Comparison of ENCODE assay signal across 7 mouse cellular contexts in the genomic region with DNA sequence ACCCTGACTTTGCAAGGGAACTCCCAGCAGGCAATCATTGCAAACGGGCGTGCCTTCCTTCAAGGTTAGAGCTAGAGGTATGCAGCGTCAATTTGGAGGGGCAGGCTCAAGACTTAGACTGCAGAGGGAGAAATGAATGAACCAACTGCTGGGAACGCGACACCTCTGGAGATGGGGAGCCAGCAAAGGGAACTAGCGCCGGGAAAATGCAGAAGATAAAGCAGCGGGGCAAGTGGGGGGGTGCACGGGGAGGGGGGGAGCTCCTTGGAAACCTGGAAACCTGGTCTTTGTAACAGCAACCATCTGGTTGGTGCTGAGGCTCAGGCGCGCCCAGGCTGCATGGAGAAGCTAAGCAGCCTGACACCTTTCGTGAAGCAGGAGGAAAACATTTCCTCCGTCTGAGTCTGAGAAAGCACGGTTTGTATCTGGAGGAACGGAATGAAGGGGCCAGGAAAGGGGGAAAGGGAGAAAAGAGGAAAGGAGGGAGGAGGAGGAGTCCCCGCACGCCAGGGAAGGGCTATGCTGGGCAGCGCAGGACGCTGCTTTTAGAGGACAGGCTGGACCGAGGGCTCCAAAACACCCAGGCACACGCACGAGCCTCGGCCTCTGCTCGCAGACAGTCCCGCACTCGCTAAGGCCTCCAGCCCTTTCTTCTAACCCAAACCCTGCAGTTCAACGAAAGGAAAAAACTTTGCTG. TPM values are rescaled to one million over a fixed set of nuclear protein-coding genes. Genes with fewer than 3 reads are reported as not detected.
DNase-seq lines count a peak whose midpoint lies in the region; ATAC-seq and TF ChIP-seq lines count a peak whose summit lies in the region.

No protein-coding gene starts in this region.

- H3K27ac ChIP-seq in heart, postnatal 0 days (ENCODE audit: low read depth) = peak overlapping the region; percentile 93
- peak overlapping the region; percentile 100 for H3K27ac ChIP-seq in limb, embryonic 13.5 days

- peak; percentile 17 for DNase-seq in right cerebral cortex, postnatal 4 days
- DNase-seq in right cerebral cortex, postnatal 36 days (ENCODE audit: low spot score in 2 of 2) = no peak
- no peak for DNase-seq in heart, postnatal 0 days (ENCODE audit: low spot score)
- DNase-seq in neural tube, embryonic 10.5 days (ENCODE audit: extremely low spot score, low spot score) = peak; percentile 52
- no peak for DNase-seq in gastrocnemius, postnatal 10 days

- under 1% methylated on average over 27 of the region's 27 CpGs for WGBS in heart, postnatal 0 days
- WGBS in limb, embryonic 13.5 days = under 1% methylated on average over 27 of the region's 27 CpGs

- H3K4me2 ChIP-seq in heart, postnatal 0 days (ENCODE audit: low read depth, low read length) = peak overlapping the region; percentile 91
- H3K4me2 ChIP-seq in limb, embryonic 13.5 days (replicated peaks) = peak overlapping the region; percentile 80

- ATAC-seq in common myeloid progenitor, adult 5-6 weeks (replicated peaks; ENCODE audit: low read depth, poor library complexity, severe bottlenecking) = peak; percentile 2; the same call in 1 of the 2 replicates
- no peak for ATAC-seq in heart, postnatal 0 days (ENCODE audit: insufficient read depth, low read depth)
- no peak for ATAC-seq in limb, embryonic 13.5 days (ENCODE audit: low FRiP score, low read depth)

- peak overlapping the region; percentile 95 for H3K9ac ChIP-seq in heart, postnatal 0 days (replicated peaks; ENCODE audit: low read depth, low read length)
- peak overlapping the region; percentile 99 for H3K9ac ChIP-seq in limb, embryonic 13.5 days

- peaks cover 42% of the 10 kb centered on the region for H3K4me1 ChIP-seq in heart, postnatal 0 days (ENCODE audit: control insufficient read depth, insufficient read depth)
- H3K4me1 ChIP-seq in limb, embryonic 13.5 days = peaks cover 43% of the 10 kb centered on the region

- H3K4me3 ChIP-seq in heart, postnatal 0 days (ENCODE audit: low read depth, low read length) = peak overlapping the region; percentile 98
- peak overlapping the region; percentile 95 for H3K4me3 ChIP-seq in limb, embryonic 13.5 days

- H3K27me3 ChIP-seq in heart, postnatal 0 days (ENCODE audit: control insufficient read depth, insufficient read depth, low read length) = no peaks in the 10 kb centered on the region
- H3K27me3 ChIP-seq in limb, embryonic 13.5 days = no peaks in the 10 kb centered on the region

- no peaks in the 10 kb centered on the region for H3K36me3 ChIP-seq in heart, postnatal 0 days (replicated peaks; ENCODE audit: control insufficient read depth, insufficient read depth, low read length)
- no peaks in the 10 kb centered on the region for H3K36me3 ChIP-seq in limb, embryonic 13.5 days

- no peak for TF ChIP-seq EP300 in heart, postnatal 0 days (IDR thresholded peaks at IDR 0.05; ENCODE audit: low read depth)

- H3K9me3 ChIP-seq in heart, postnatal 0 days (replicated peaks; ENCODE audit: control insufficient read depth, low read length) = no peaks in the 10 kb centered on the region
- H3K9me3 ChIP-seq in limb, embryonic 13.5 days = no peaks in the 10 kb centered on the region

- TF ChIP-seq CTCF in heart, postnatal 0 days (IDR thresholded peaks at IDR 0.05; ENCODE audit: low read depth) = no peak

RNA-seq across cellular contexts. Expression of a gene that starts 3.3 kb away (rescaled TPM):
- total RNA-seq in common myeloid progenitor, adult 5-6 weeks (2017) = 27.9 and 34.7 TPM in 2 replicates
- 32.7 and 59.4 TPM in 2 replicates for total RNA-seq in heart, postnatal 0 days (2014; rRNA removed; ENCODE audit: low replicate concordance)
- 25.6 and 26.6 TPM in 2 replicates for polyA plus RNA-seq in heart, postnatal 0 days (2015; fragmentation: Nextera tagmentation; extraction: Ambion mirVana)
- 102 and 105 TPM in 2 replicates for polyA plus RNA-seq in limb, embryonic 13.5 days (2015; fragmentation: Nextera tagmentation; extraction: Ambion mirVana)
- total RNA-seq in gastrocnemius, postnatal 10 days (2021) = 10 to 100 TPM; 44.1 to 51.1 TPM

Comparison
In these comparisons a context has a peak if more than half of its experiments do, and no peak if none do; other contexts are left out.
1. DNase-seq: peak in right cerebral cortex, postnatal 4 days (single experiment) and neural tube, embryonic 10.5 days (single experiment); none in right cerebral cortex, postnatal 36 days (0 of 2), heart, postnatal 0 days (single experiment) and gastrocnemius, postnatal 10 days (single experiment).